Mouse (Mus musculus): ENCODE data around the gene Srcin1.

- TF ChIP-seq CTCF (IDR thresholded peaks at IDR 0.05; ENCODE audit: borderline replicate concordance, insufficient read depth, low read length) (no peak), POLR2A (IDR thresholded peaks at IDR 0.05; ENCODE audit: low read depth, low read length) (no peak)
Observed at GRCm38 (mm10) chr11:97569301-97569724, 6.7 kb downstream of the Srcin1 start.

Measured in embryonic fibroblast, embryonic 13.5 days (primary cell).